Mouse (Mus musculus): Measurements from ENCODE around the gene Urm1. TPM values are rescaled to one million over a fixed set of nuclear protein-coding genes. Genes with fewer than 3 reads are reported as not detected.

Urm1 gene
- 10 to 100 TPM; 23.5 to 34.8 TPM for total RNA-seq (2023)

GRCm38 (mm10) chr2:29820025-29820817 is at the start of gene Urm1:
Gene Urm1 (plus strand): TSS chr2:29820075.

GRCm38 (mm10) chr2:29787104-29787917 is 32.6 kb upstream of the Urm1 start, which contains the start of gene Coq4:
Gene Coq4 (plus strand): TSS chr2:29787493.

GRCm38 (mm10) chr2:29787937-29788681 is 31.8 kb upstream of the Urm1 start, which contains the start of gene Trub2:
Gene Trub2 (minus strand): TSS chr2:29788502.

GRCm38 (mm10) chr2:29802075-29802826 is 17.6 kb upstream of the Urm1 start, which contains the start of gene Slc27a4:
Gene Slc27a4 (plus strand): TSS chr2:29802634.

GRCm38 (mm10) chr2:29868949-29869645 is 49.2 kb downstream of the Urm1 start, which contains the start of gene Cercam:
Gene Cercam (plus strand): TSS chr2:29869164.

GRCm38 (mm10) chr2:29889066-29889944 is 69.4 kb downstream of the Urm1 start, which contains the start of gene Odf2:
Gene Odf2 (plus strand): TSS chr2:29889221.

Other genes starting within 250 kb of the Urm1 start
- 100 to 1,000 TPM; 111 to 115 TPM for gene Rapgef1, start 200.4 kb upstream of the Urm1 start, total RNA-seq (2023)
- not detected for gene Gm13420, start 68.4 kb upstream of the Urm1 start, total RNA-seq (2023)
- not detected for gene Gm13547, start 60.8 kb upstream of the Urm1 start, total RNA-seq (2023)
- 1 to 10 TPM; 2.7 to 4.0 TPM for gene Coq4, start 32.6 kb upstream of the Urm1 start, total RNA-seq (2023)
- gene Trub2, start 31.6 kb upstream of the Urm1 start, total RNA-seq (2023), result 10 to 100 TPM; 29.0 to 31.1 TPM
- gene Slc27a4, start 17.4 kb upstream of the Urm1 start, total RNA-seq (2023), result 10 to 100 TPM; 14.6 to 15.4 TPM
- gene Cercam, start 49.1 kb downstream of the Urm1 start, total RNA-seq (2023), result 1 to 10 TPM; 1.7 to 3.1 TPM
- 10 to 100 TPM; 75.8 to 89.8 TPM for gene Odf2, start 69.1 kb downstream of the Urm1 start, total RNA-seq (2023)
- 10 to 100 TPM; 45.5 to 52.1 TPM for gene Gle1, start 115.4 kb downstream of the Urm1 start, total RNA-seq (2023)
- gene Sptan1, start 145.5 kb downstream of the Urm1 start, total RNA-seq (2023), result 100 to 1,000 TPM; 301 to 317 TPM
- 1 to 10 TPM; 1.2 TPM for gene Wdr34, start 228.8 kb downstream of the Urm1 start, total RNA-seq (2023)
- gene Set, start 237.3 kb downstream of the Urm1 start, total RNA-seq (2023), result 100 to 1,000 TPM; 133 to 160 TPM

All from monocyte, adult 59 days (primary cell).